Mouse (Mus musculus) Patski (cell line): ENCODE data around the gene Frrs1. TPM values are rescaled to one million over a fixed set of nuclear protein-coding genes. Genes with fewer than 3 reads are reported as not detected.

Source experiments
- ATAC-seq: fragments of 100-300 bp; one replicate; pipeline ENCODE4 v1.8.0; 2021
- CTCF ChIA-PET: fragments of 350-600 bp; sonication (Branson Sonifier 250); formaldehyde crosslinking; loops from one replicate; lab custom pipeline; 2022; ENCODE audit warnings: inconsistent platforms; lab: Charles Lee
- POLR2A ChIA-PET: fragments of 350-600 bp; sonication (Branson Sonifier 250); formaldehyde crosslinking; loops from one replicate; lab custom pipeline; 2022; ENCODE audit warnings: antibody characterized with exemption, inconsistent platforms; lab: Charles Lee
- DNase-seq: peaks from one replicate; pipeline ENCODE4 v3.0.0-alpha.2; 2011; ENCODE audit warnings: low read depth, low spot score
- H3K27me3 ChIP-seq: fragments of 371-371 bp; one replicate; pipeline ENCODE4 v1.5.1; 2021
- CTCF ChIP-seq: fragments of 100-300 bp; IDR thresholded peaks from one replicate; pipeline ENCODE4 v1.5.1; 2021
- in situ Hi-C: fragments of 300-500 bp; cut with MboI; formaldehyde crosslinking; loops from 3 replicates; pipeline ENCODE4 v1.11.1; 2018; ENCODE audit warnings: low pct_unique_long_range_greater_than_20kb, mixed read lengths
- polyA plus RNA-seq: library from polyadenylated mRNA; unstranded; gene quantifications from one replicate; pipeline ENCODE4 v1.2.3, GENCODE M21; 2021

Frrs1 gene
- polyA plus RNA-seq, 1 experiment from 2014 or later = 40.5 TPM

DNA sequence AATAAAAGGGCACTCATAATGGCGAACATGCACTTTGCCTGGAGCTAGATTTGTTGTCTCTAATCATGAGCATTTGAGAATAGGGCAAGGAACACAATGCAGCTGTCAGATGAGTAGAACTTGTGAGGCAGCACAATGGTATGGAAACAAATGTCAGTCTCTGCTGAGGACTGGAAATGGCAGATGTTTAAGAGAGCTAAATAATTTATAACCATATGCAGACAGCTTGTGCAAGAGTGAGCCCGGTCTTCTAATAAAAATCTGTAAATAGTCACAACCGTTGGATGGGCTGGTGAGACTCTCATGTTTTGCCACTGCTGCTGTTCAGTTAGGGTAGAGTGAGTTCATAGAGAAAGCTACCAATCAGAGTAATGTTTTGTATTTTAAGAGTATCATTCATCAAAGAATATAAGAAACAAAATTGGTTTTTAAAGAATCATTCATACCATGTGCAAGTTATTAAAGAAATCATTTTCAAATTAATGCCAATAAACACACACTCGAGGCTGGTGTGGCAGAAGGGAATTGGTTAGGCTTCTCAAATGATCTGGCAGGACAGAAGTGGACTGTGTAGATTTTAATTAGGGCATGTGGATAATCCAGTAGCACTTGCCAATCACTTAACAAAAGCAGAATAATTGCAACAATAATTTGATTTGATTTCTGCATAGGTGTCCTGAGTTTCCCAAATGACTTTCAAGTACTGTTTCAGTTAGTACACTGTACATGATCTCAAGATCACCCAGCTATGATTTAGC, 77.8 kb downstream of the Frrs1 start:
- DNase-seq (no peak), ATAC-seq (no peak)
- no peaks in the 10 kb centered on the region for H3K27me3 ChIP-seq
- TF ChIP-seq CTCF = no peak
- CTCF ChIA-PET = interaction anchor here (0.9 to 2.9 kb wide), 8 partner anchors 9 to 89 kb away, joined by 3 to 15 read pairs (median 4); no protein-coding TSS in a partner anchor
- in situ Hi-C loops = no loop called here
- POLR2A ChIA-PET = no interaction called here

DNA sequence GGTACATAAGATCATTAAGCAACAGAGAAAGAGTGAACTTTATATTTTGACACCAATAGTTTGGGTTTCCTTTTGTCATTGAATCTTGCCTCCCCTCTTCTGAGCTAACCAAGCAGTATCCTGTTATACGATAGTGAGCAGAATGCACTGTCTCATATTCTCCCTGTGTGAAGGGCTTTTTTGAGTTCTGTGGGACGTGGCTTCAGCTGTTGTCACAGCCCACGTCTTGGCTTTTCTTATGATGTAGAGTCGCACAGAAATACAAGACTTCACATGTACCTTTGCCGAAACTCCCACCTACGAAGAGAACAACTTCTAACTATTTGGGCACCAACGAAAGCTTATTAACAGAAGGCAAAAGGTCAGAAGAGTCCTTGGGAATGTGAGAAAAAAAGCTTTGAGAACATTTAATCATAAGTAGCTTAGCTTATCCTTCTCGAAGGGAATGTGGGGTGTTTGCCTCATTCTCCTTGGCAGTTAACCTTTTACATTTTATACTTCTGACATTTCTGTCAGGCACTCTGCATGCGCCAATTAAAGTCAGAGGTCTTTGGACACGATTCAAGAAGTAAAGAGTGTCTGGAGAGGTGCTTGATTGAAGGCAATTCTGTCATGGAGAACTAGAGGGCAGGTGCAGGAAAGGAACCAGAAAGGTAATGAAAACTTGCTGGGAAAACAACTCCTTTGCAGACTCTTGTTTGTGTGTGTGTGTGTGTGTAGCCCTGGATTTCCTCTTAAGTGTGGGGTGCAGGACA, 81.7 kb downstream of the Frrs1 start:
- ATAC-seq (no peak), DNase-seq (no peak)
- POLR2A ChIA-PET = no interaction called here
- TF ChIP-seq CTCF = no peak
- H3K27me3 ChIP-seq = no peaks in the 10 kb centered on the region
- CTCF ChIA-PET = interaction anchor here (1.2 kb wide), 1 partner anchor 9 kb away, joined by 3 read pairs; no protein-coding TSS in a partner anchor
- in situ Hi-C loops = no loop called here

DNA sequence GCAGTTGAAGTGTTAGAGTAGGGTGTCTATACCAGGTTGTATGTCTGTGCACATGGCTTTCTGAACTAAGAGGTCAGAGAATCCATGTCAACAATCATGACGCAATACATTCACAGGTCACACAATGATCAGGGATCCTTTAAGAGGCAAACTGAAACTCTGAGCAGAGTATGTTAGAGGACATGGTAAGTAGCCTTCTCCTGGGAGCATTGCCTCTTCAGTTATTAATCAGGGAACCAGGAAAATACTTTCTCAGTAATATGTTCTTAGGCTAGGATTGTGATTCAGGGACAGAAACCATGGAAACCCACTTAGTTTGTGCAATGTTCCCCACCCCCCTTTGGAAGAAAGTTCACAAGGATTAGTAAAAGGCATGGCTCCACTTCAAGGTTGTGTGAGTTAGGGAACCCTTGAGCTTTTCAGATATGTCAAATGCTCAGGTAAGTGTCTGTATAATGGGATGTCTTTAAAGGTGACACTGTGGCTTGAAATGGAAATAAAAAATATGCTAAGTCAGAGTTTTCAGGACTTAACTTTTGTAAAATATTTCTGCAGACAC, 82.4 kb downstream of the Frrs1 start:
- in situ Hi-C loops = no loop called here
- ATAC-seq = no peak
- no peak for DNase-seq
- CTCF ChIA-PET = interaction anchor here (1.0 to 1.2 kb wide), 2 partner anchors 10 kb away, joined by 3 read pairs; no protein-coding TSS in a partner anchor
- H3K27me3 ChIP-seq = no peaks in the 10 kb centered on the region
- POLR2A ChIA-PET = no interaction called here
- TF ChIP-seq CTCF = no peak

DNA sequence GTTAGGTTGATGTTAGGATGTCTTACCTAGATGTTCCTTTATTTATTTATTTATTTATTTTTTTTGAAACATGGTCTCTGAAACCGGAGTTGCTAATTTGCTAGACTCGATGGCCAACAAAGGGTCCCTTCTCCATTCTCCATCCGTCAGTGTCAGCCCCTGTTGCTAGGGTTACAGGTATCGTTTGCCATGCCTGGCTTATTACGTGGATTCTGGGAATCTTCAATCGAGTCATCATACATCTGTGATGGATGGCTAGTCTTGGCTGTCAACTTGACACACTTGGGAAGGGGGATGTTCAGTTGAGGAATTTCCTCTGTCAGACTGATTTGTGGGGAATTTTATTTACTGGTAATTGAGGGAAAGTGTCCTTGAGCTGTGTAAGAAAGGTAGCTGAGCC, 83.5 kb downstream of the Frrs1 start:
- ChIA-PET POLR2A (no interaction called here), CTCF (no interaction called here)
- DNase-seq = no peak
- ATAC-seq = no peak
- TF ChIP-seq CTCF = no peak
- in situ Hi-C loops = no loop called here
- H3K27me3 ChIP-seq = no peaks in the 10 kb centered on the region

DNA sequence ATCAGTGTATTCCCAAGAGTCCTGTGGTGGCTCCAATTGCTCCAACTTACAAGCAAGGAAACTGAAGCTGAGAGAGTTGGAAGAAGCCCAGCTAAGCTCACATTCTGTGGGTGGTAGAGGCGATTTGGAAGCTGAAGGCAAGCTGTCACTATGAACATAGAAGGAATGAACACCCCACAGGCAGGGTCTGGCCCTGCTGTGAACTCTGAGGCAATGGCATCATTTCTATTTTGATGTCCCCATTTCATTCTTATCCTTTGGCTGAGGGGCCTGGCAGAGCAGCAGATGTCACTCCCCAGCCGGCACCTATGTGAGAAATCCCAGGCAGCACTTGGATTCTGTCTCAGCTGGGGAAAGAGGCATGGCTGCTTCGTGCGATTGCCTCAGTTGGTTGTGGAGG, 84.2 kb downstream of the Frrs1 start:
- no peak for TF ChIP-seq CTCF
- no peak for DNase-seq
- H3K27me3 ChIP-seq = no peaks in the 10 kb centered on the region
- in situ Hi-C loops = no loop called here
- ChIA-PET CTCF (interaction anchor here (1.8 kb wide), 1 partner anchor 10 kb away, joined by 5 read pairs; no protein-coding TSS in a partner anchor), POLR2A (no interaction called here)
- ATAC-seq = no peak

DNA sequence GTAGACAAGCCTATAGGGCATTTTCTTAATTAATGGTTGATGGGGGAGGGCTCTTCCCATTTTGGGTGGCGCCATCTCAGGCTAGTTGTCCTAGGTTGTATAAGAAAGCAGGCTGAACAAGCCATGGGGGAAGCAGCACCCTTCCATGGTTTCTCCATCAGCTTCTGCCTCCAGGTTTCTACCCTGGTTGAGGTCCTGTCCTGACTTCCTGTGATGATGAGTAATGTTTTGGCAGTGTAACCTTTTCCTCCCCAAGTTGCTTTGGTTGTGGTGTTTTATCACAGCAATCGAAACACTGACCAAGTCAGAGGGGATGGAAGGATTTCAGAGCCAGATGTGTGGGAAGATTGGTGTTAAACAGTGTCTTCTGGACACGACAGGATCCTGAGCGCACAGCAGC, 87.2 kb downstream of the Frrs1 start:
- in situ Hi-C loops = no loop called here
- H3K27me3 ChIP-seq = no peaks in the 10 kb centered on the region
- DNase-seq = no peak
- ChIA-PET CTCF (interaction anchor here (1.3 to 2.7 kb wide), 5 partner anchors 10 to 39 kb away, joined by 3 to 15 read pairs (median 4); no protein-coding TSS in a partner anchor), POLR2A (no interaction called here)
- ATAC-seq = no peak
- no peak for TF ChIP-seq CTCF

DNA sequence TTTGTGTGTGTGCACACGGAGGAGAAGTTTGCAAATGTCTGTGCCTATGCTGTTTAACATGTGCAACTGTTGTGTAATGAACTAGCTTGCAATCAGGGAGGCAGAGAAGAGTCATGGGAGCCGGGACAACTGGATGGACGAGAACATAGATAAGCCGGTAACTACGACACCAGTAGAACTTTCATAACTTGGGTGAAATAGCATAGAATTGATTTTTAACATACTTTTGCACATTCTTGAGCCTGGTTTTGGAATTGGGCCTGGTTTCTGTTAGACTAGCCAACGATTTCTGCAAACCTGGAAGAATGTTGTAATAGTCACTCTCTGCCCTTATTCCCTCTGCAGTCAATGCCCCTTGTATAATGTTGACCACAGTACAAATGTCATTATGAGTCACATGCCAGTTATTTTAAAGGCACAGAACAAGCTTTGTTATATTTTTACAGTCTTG, 91.4 kb downstream of the Frrs1 start:
- ATAC-seq (peak; percentile 78), DNase-seq (peak; percentile 51)
- no peaks in the 10 kb centered on the region for H3K27me3 ChIP-seq
- POLR2A ChIA-PET = interaction anchor here (1.0 kb wide), 1 partner anchor 29 kb away, joined by 3 read pairs; no protein-coding TSS in a partner anchor
- in situ Hi-C loops = no loop called here
- CTCF ChIA-PET = interaction anchor here (1.2 kb wide), 1 partner anchor 137 kb away, joined by 3 read pairs; no protein-coding TSS in a partner anchor
- TF ChIP-seq CTCF = no peak

DNA sequence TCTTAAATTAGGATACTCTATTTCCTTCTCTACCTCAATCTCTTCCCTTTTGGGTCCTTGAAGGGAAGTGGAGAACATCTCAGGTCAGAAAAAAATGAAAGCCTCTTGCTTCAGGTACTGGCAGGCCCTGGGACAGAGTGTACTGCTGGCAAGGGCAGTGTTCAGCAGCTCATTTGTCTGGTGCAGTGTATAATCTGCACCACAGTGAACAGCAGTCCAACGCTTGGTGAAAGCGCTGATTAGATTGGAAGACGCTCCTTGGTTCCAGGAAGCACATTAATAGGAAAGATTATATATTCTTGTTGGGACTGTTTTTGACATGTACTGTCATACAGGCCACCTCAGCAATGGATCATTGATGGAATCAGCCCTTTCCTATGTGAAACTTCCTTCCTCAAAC, 92.2 kb downstream of the Frrs1 start:
- ATAC-seq (no peak), DNase-seq (no peak)
- CTCF ChIA-PET = interaction anchor here (0.8 to 1.2 kb wide), 5 partner anchors 10 to 137 kb away, joined by 3 read pairs; no protein-coding TSS in a partner anchor
- TF ChIP-seq CTCF = no peak
- in situ Hi-C loops = no loop called here
- no peaks in the 10 kb centered on the region for H3K27me3 ChIP-seq
- POLR2A ChIA-PET = interaction anchor here (1.0 kb wide), 1 partner anchor 30 kb away, joined by 3 read pairs; no protein-coding TSS in a partner anchor

DNA sequence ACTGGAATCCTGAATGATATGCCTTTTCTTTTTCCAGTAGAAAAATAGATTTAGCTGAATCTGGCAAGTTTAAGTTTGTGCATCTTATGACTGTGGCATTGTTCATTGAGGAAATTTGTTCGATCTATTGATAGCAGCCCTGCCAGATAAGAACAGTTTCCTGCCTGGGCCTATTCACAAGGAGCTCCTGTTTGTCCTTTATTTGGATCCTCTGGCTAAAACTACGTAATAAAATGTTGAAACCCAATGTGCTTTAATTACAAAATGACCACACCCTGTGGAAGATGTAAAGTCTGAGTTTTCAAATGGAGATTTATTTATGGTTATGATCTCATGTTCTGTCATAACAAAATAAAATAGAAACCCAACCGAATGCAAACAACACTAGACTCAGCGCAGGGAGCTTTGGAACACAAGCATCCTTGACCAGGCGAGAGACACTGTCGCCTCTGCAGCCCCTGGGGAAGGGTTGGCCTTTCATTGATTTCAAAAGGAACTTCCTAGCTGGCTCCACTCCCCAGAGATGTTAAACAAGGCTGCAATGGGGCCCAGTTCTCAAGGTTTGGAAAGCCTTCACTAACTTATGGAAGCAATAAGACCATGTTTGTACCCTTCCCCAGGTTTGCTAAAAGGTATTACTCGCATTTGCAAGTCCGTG, 93.1 kb downstream of the Frrs1 start:
- in situ Hi-C loops = no loop called here
- no peak for ATAC-seq

More for the DNA sequence above, 93.1 kb downstream of the Frrs1 start:
- ChIA-PET POLR2A (interaction anchor here (0.6 kb wide), 2 partner anchors 68 to 331 kb away, joined by 3 to 5 read pairs; no protein-coding TSS in a partner anchor), CTCF (interaction anchor here (0.8 to 2.1 kb wide), 7 partner anchors 10 to 51 kb away, joined by 3 to 9 read pairs (median 3); no protein-coding TSS in a partner anchor)
- DNase-seq = no peak
- no peaks in the 10 kb centered on the region for H3K27me3 ChIP-seq
- TF ChIP-seq CTCF = no peak
